Mouse (Mus musculus) ZHBTc4 (cell line): ENCODE measurements around the gene 1700015F17Rik.

Experiments used
- DNase-seq: peaks from one replicate; pipeline ENCODE4 v3.0.0-alpha.2; 2011; ENCODE audit warnings: low read depth, low spot score

1700015F17Rik gene

GRCm38 (mm10) chr5:5479043-5479442, at the start of gene 1700015F17Rik:
Gene 1700015F17Rik (minus strand): TSS chr5:5479143.
- no peak for DNase-seq

GRCm38 (mm10) chr5:5515411-5515810, 36.5 kb upstream of the 1700015F17Rik start:
- DNase-seq = no peak

GRCm38 (mm10) chr5:5514196-5515076, 35.5 kb upstream of the 1700015F17Rik start, which contains the start of gene Cldn12:
Gene Cldn12 (minus strand): TSS chr5:5514958.
- DNase-seq = peak; percentile 97

GRCm38 (mm10) chr5:5511401-5511800, 32.5 kb upstream of the 1700015F17Rik start:
- DNase-seq = no peak

- DNase-seq = no peak
These were observed 32.0 kb upstream of the 1700015F17Rik start for GRCm38 (mm10) chr5:5510989-5511388.

GRCm38 (mm10) chr5:5510304-5510887, 31.5 kb upstream of the 1700015F17Rik start:
- DNase-seq = no peak

GRCm38 (mm10) chr5:5508231-5508630, 29.3 kb upstream of the 1700015F17Rik start:
- no peak for DNase-seq

GRCm38 (mm10) chr5:5507701-5508225, 28.8 kb upstream of the 1700015F17Rik start:
- peak; percentile 87 for DNase-seq

- peak; percentile 97 for DNase-seq
These were observed 25.5 kb upstream of the 1700015F17Rik start for GRCm38 (mm10) chr5:5504456-5504855.

GRCm38 (mm10) chr5:5503381-5503780, 24.4 kb upstream of the 1700015F17Rik start:
- DNase-seq = no peak

- no peak for DNase-seq
These were observed 22.6 kb upstream of the 1700015F17Rik start for GRCm38 (mm10) chr5:5501583-5501982.

- no peak for DNase-seq
These were observed 17.4 kb upstream of the 1700015F17Rik start for GRCm38 (mm10) chr5:5496393-5496792.

- no peak for DNase-seq
These were observed 16.1 kb upstream of the 1700015F17Rik start for GRCm38 (mm10) chr5:5495042-5495441.

GRCm38 (mm10) chr5:5494269-5495005, 15.5 kb upstream of the 1700015F17Rik start:
- peak; percentile 72 for DNase-seq

- DNase-seq = peak; percentile 59
These were observed 13.2 kb upstream of the 1700015F17Rik start for GRCm38 (mm10) chr5:5492163-5492562.

- DNase-seq = peak; percentile 50
These were observed 7.1 kb upstream of the 1700015F17Rik start for GRCm38 (mm10) chr5:5486071-5486470.

- no peak for DNase-seq
These were observed 4.4 kb upstream of the 1700015F17Rik start for GRCm38 (mm10) chr5:5483254-5483858.

- peak; percentile 35 for DNase-seq
These were observed 2.7 kb upstream of the 1700015F17Rik start for GRCm38 (mm10) chr5:5481662-5482061.

GRCm38 (mm10) chr5:5476133-5476532, 2.8 kb downstream of the 1700015F17Rik start:
- no peak for DNase-seq

GRCm38 (mm10) chr5:5465256-5465655, 13.7 kb downstream of the 1700015F17Rik start:
- peak; percentile 15 for DNase-seq

GRCm38 (mm10) chr5:5431746-5432438, 47.1 kb downstream of the 1700015F17Rik start:
- no peak for DNase-seq
